Mouse (Mus musculus): ENCODE results near the gene Tacr2. TPM values are rescaled to one million over a fixed set of nuclear protein-coding genes. Genes with fewer than 3 reads are reported as not detected.

Gene Tacr2
- polyA plus RNA-seq, 1 experiment from 2014 or later, result not detected

- Histone ChIP-seq H3K27ac (replicated peaks; ENCODE audit: low read depth, low read length) (no peak overlapping the region), H3K36me3 (replicated peaks; ENCODE audit: control insufficient read depth, insufficient read depth, low read depth, low read length) (no peaks in the 10 kb centered on the region)
- WGBS, result 87% methylated on average over 19 of the region's 19 CpGs
Measured at GRCm38 (mm10) chr10:62218044-62218788, 34.0 kb upstream of the Tacr2 start.

GRCm38 (mm10) chr10:62218789-62219172 lies 33.5 kb upstream of the Tacr2 start:
- Histone ChIP-seq H3K27me3 (ENCODE audit: control insufficient read depth, insufficient read depth, low read length) (no peaks in the 10 kb centered on the region), H3K36me3 (replicated peaks; ENCODE audit: control insufficient read depth, insufficient read depth, low read depth, low read length) (no peaks in the 10 kb centered on the region), H3K4me3 (ENCODE audit: low read depth, low read length) (no peak overlapping the region), H3K4me2 (ENCODE audit: low read depth, low read length) (no peak overlapping the region), H3K9ac (replicated peaks; ENCODE audit: low read length) (no peak overlapping the region), H3K27ac (replicated peaks; ENCODE audit: low read depth, low read length) (no peak overlapping the region), H3K9me3 (replicated peaks; ENCODE audit: control insufficient read depth, low read length) (no peaks in the 10 kb centered on the region), H3K4me1 (ENCODE audit: control insufficient read depth, insufficient read depth, low read length) (no peaks in the 10 kb centered on the region)
- 73% methylated on average over 7 of the region's 7 CpGs for WGBS
- ATAC-seq (replicated peaks; ENCODE audit: insufficient number of reproducible peaks, low FRiP score, low TSS enrichment, low read depth) (no peak), DNase-seq (ENCODE audit: low spot score) (no peak)

More at GRCm38 (mm10) chr10:62218044-62218788, 34.0 kb upstream of the Tacr2 start:
- H3K9ac ChIP-seq (replicated peaks; ENCODE audit: low read length), result no peak overlapping the region
- DNase-seq (ENCODE audit: low spot score) (no peak), ATAC-seq (replicated peaks; ENCODE audit: insufficient number of reproducible peaks, low FRiP score, low TSS enrichment, low read depth) (no peak)
- no peak overlapping the region for H3K4me2 ChIP-seq (ENCODE audit: low read depth, low read length)
- H3K27me3 ChIP-seq (ENCODE audit: control insufficient read depth, insufficient read depth, low read length), result no peaks in the 10 kb centered on the region
- H3K9me3 ChIP-seq (replicated peaks; ENCODE audit: control insufficient read depth, low read length), result no peaks in the 10 kb centered on the region
- no peak overlapping the region for H3K4me3 ChIP-seq (ENCODE audit: low read depth, low read length)
- no peaks in the 10 kb centered on the region for H3K4me1 ChIP-seq (ENCODE audit: control insufficient read depth, insufficient read depth, low read length)

GRCm38 (mm10) chr10:62220732-62221514 lies 31.3 kb upstream of the Tacr2 start:
- DNase-seq (ENCODE audit: low spot score) (no peak), ATAC-seq (replicated peaks; ENCODE audit: insufficient number of reproducible peaks, low FRiP score, low TSS enrichment, low read depth) (no peak)
- no peak overlapping the region for H3K27ac ChIP-seq (replicated peaks; ENCODE audit: low read depth, low read length)
- H3K9me3 ChIP-seq (replicated peaks; ENCODE audit: control insufficient read depth, low read length), result no peaks in the 10 kb centered on the region
- H3K4me3 ChIP-seq (ENCODE audit: low read depth, low read length), result no peak overlapping the region
- no peak overlapping the region for H3K4me2 ChIP-seq (ENCODE audit: low read depth, low read length)
- no peaks in the 10 kb centered on the region for H3K36me3 ChIP-seq (replicated peaks; ENCODE audit: control insufficient read depth, insufficient read depth, low read depth, low read length)
- H3K9ac ChIP-seq (replicated peaks; ENCODE audit: low read length), result no peak overlapping the region
- H3K4me1 ChIP-seq (ENCODE audit: control insufficient read depth, insufficient read depth, low read length), result no peaks in the 10 kb centered on the region
- 79% methylated on average over 8 of the region's 8 CpGs for WGBS
- H3K27me3 ChIP-seq (ENCODE audit: control insufficient read depth, insufficient read depth, low read length), result no peaks in the 10 kb centered on the region

- no peaks in the 10 kb centered on the region for H3K27me3 ChIP-seq (ENCODE audit: control insufficient read depth, insufficient read depth, low read length)
- DNase-seq (ENCODE audit: low spot score), result no peak
- no peak overlapping the region for H3K9ac ChIP-seq (replicated peaks; ENCODE audit: low read length)
- no peaks in the 10 kb centered on the region for H3K4me1 ChIP-seq (ENCODE audit: control insufficient read depth, insufficient read depth, low read length)
- H3K4me3 ChIP-seq (ENCODE audit: low read depth, low read length), result no peak overlapping the region
- no peak overlapping the region for H3K27ac ChIP-seq (replicated peaks; ENCODE audit: low read depth, low read length)
- no peaks in the 10 kb centered on the region for H3K9me3 ChIP-seq (replicated peaks; ENCODE audit: control insufficient read depth, low read length)
- H3K36me3 ChIP-seq (replicated peaks; ENCODE audit: control insufficient read depth, insufficient read depth, low read depth, low read length), result no peaks in the 10 kb centered on the region
- 87% methylated on average over 2 of the region's 2 CpGs for WGBS
- no peak overlapping the region for H3K4me2 ChIP-seq (ENCODE audit: low read depth, low read length)
- ATAC-seq (replicated peaks; ENCODE audit: insufficient number of reproducible peaks, low FRiP score, low TSS enrichment, low read depth), result no peak
Measured at GRCm38 (mm10) chr10:62221647-62222046, 30.6 kb upstream of the Tacr2 start.

GRCm38 (mm10) chr10:62222777-62223176 lies 29.5 kb upstream of the Tacr2 start:
- H3K9ac ChIP-seq (replicated peaks; ENCODE audit: low read length), result no peak overlapping the region
- DNase-seq (ENCODE audit: low spot score) (peak; percentile 7), ATAC-seq (replicated peaks; ENCODE audit: insufficient number of reproducible peaks, low FRiP score, low TSS enrichment, low read depth) (no peak)
- H3K4me1 ChIP-seq (ENCODE audit: control insufficient read depth, insufficient read depth, low read length), result no peaks in the 10 kb centered on the region
- 76% methylated on average over 17 of the region's 17 CpGs for WGBS
- no peak overlapping the region for H3K4me3 ChIP-seq (ENCODE audit: low read depth, low read length)
- no peak overlapping the region for H3K27ac ChIP-seq (replicated peaks; ENCODE audit: low read depth, low read length)
- H3K36me3 ChIP-seq (replicated peaks; ENCODE audit: control insufficient read depth, insufficient read depth, low read depth, low read length), result no peaks in the 10 kb centered on the region
- no peaks in the 10 kb centered on the region for H3K27me3 ChIP-seq (ENCODE audit: control insufficient read depth, insufficient read depth, low read length)
- no peak overlapping the region for H3K4me2 ChIP-seq (ENCODE audit: low read depth, low read length)
- no peaks in the 10 kb centered on the region for H3K9me3 ChIP-seq (replicated peaks; ENCODE audit: control insufficient read depth, low read length)

- DNase-seq (ENCODE audit: low spot score) (no peak), ATAC-seq (replicated peaks; ENCODE audit: insufficient number of reproducible peaks, low FRiP score, low TSS enrichment, low read depth) (no peak)
- no peaks in the 10 kb centered on the region for H3K9me3 ChIP-seq (replicated peaks; ENCODE audit: control insufficient read depth, low read length)
- H3K9ac ChIP-seq (replicated peaks; ENCODE audit: low read length), result no peak overlapping the region
- H3K4me1 ChIP-seq (ENCODE audit: control insufficient read depth, insufficient read depth, low read length), result no peaks in the 10 kb centered on the region
- H3K27ac ChIP-seq (replicated peaks; ENCODE audit: low read depth, low read length), result no peak overlapping the region
- no peaks in the 10 kb centered on the region; the same call in 1 of the 2 replicates for H3K27me3 ChIP-seq (ENCODE audit: control insufficient read depth, insufficient read depth, low read length)
- no peak overlapping the region for H3K4me3 ChIP-seq (ENCODE audit: low read depth, low read length)
- no peaks in the 10 kb centered on the region for H3K36me3 ChIP-seq (replicated peaks; ENCODE audit: control insufficient read depth, insufficient read depth, low read depth, low read length)
- H3K4me2 ChIP-seq (ENCODE audit: low read depth, low read length), result no peak overlapping the region
- 50% methylated on average over 6 of the region's 6 CpGs for WGBS
Measured at GRCm38 (mm10) chr10:62224231-62224630, 28.0 kb upstream of the Tacr2 start.

GRCm38 (mm10) chr10:62225839-62226238 lies 26.4 kb upstream of the Tacr2 start:
- Histone ChIP-seq H3K27ac (replicated peaks; ENCODE audit: low read depth, low read length) (no peak overlapping the region), H3K4me2 (ENCODE audit: low read depth, low read length) (no peak overlapping the region), H3K9ac (replicated peaks; ENCODE audit: low read length) (no peak overlapping the region), H3K4me1 (ENCODE audit: control insufficient read depth, insufficient read depth, low read length) (no peaks in the 10 kb centered on the region), H3K27me3 (ENCODE audit: control insufficient read depth, insufficient read depth, low read length) (no peaks in the 10 kb centered on the region; the same call in 1 of the 2 replicates), H3K9me3 (replicated peaks; ENCODE audit: control insufficient read depth, low read length) (no peaks in the 10 kb centered on the region), H3K36me3 (replicated peaks; ENCODE audit: control insufficient read depth, insufficient read depth, low read depth, low read length) (no peaks in the 10 kb centered on the region), H3K4me3 (ENCODE audit: low read depth, low read length) (no peak overlapping the region)
- DNase-seq (ENCODE audit: low spot score), result peak; percentile 51
- no peak for ATAC-seq (replicated peaks; ENCODE audit: insufficient number of reproducible peaks, low FRiP score, low TSS enrichment, low read depth)
- WGBS, result 54% methylated on average over 7 of the region's 7 CpGs

- Histone ChIP-seq H3K4me2 (ENCODE audit: low read depth, low read length) (no peak overlapping the region), H3K36me3 (replicated peaks; ENCODE audit: control insufficient read depth, insufficient read depth, low read depth, low read length) (no peaks in the 10 kb centered on the region), H3K9me3 (replicated peaks; ENCODE audit: control insufficient read depth, low read length) (no peaks in the 10 kb centered on the region), H3K27ac (replicated peaks; ENCODE audit: low read depth, low read length) (no peak overlapping the region), H3K9ac (replicated peaks; ENCODE audit: low read length) (no peak overlapping the region), H3K4me1 (ENCODE audit: control insufficient read depth, insufficient read depth, low read length) (no peaks in the 10 kb centered on the region), H3K27me3 (ENCODE audit: control insufficient read depth, insufficient read depth, low read length) (no peaks in the 10 kb centered on the region; the same call in 1 of the 2 replicates), H3K4me3 (ENCODE audit: low read depth, low read length) (no peak overlapping the region)
- ATAC-seq (replicated peaks; ENCODE audit: insufficient number of reproducible peaks, low FRiP score, low TSS enrichment, low read depth) (no peak), DNase-seq (ENCODE audit: low spot score) (no peak)
- WGBS, result 31% methylated on average over 6 of the region's 6 CpGs
Measured at GRCm38 (mm10) chr10:62228126-62228525, 24.1 kb upstream of the Tacr2 start.

Measured in embryonic facial prominence, embryonic 11.5 days (tissue).